Mouse (Mus musculus): ENCODE measurements at regions not wholly inside any gene's neighbourhood (a gene's known extent, or its start where the extent isn't known, plus 50 kb on each side); places are given as distances from the start of the nearest gene placed in this dataset.

- Histone ChIP-seq H3K9ac (replicated peaks; ENCODE audit: low read depth) (no peak overlapping the region), H3K27me3 (replicated peaks; ENCODE audit: insufficient read depth, low read length) (no peaks in the 10 kb centered on the region), H3K9me3 (ENCODE audit: low read length) (no peaks in the 10 kb centered on the region), H3K4me1 (ENCODE audit: insufficient read depth, low read depth, low read length) (peaks cover 9% of the 10 kb centered on the region; the same call in 1 of the 2 replicates), H3K27ac (ENCODE audit: low read length) (peak overlapping the region; percentile 47), H3K36me3 (ENCODE audit: insufficient read depth, low read length) (no peaks in the 10 kb centered on the region), H3K4me2 (replicated peaks; ENCODE audit: low read depth, low read length) (no peak overlapping the region; the same call in 1 of the 2 replicates), H3K4me3 (ENCODE audit: low read depth, low read length) (no peak overlapping the region)
- no peak for TF ChIP-seq CTCF (IDR thresholded peaks at IDR 0.05)
- TF ChIP-seq EP300 (IDR thresholded peaks at IDR 0.05), result peak; percentile 98
- WGBS, result 20% methylated on average over 6 of the region's 6 CpGs
- peak; percentile 29 for ATAC-seq
- peak; percentile 81 for DNase-seq (ENCODE audit: low spot score)
Measured at GRCm38 (mm10) chr12:69451110-69451509, 78.9 kb upstream of the Gm9887 start.

DNA sequence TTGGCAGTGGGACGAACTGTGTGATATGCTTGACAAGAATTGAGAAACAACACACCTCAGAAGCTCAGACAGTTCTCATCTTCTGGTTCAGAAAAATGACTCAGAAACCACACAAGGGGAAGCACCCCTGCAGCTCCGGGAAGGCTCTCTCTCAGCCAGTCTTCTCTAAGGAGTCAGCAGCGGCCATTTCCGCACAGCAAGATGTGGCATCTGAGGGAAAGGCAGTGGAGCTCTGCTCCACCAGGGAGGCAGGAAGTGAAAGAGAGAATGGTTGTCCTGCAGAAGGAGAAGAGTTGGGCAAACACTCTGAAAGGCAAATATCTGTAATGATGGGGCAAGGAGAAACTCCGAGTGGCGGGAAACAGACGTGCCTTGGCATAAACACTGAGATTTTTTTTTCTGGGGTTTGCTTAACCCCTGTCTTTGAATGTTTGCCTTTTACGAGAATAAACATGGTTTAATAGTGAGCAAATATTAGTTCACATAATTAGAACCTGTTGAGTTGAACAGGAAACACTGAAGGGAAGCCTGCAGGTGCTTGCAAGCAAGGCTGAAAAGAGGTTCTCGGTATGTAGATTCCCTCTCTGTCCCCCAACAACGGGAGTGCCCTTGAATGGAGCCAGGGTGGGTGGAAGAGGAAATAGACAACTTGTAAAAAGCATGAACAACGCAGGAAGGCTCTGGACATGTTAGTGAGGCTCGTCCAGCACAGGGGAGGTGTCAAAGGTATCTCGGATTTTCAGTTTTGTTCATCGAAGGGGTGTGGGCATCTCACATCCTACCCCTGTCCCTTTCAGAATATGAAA, 75.9 kb upstream of the Gm9887 start:
- peak overlapping the region; percentile 88 for H3K27ac ChIP-seq (ENCODE audit: low read length)
- TF ChIP-seq EP300 (IDR thresholded peaks at IDR 0.05), result peak; percentile 82
- no peak for TF ChIP-seq CTCF (IDR thresholded peaks at IDR 0.05)
- peak overlapping the region; percentile 46 for H3K4me2 ChIP-seq (replicated peaks; ENCODE audit: low read depth, low read length)
- ATAC-seq (peak; percentile 55), DNase-seq (ENCODE audit: low spot score) (peak; percentile 85)
- no peaks in the 10 kb centered on the region for H3K9me3 ChIP-seq (ENCODE audit: low read length)
- H3K9ac ChIP-seq (replicated peaks; ENCODE audit: low read depth), result peak overlapping the region; percentile 35
- H3K27me3 ChIP-seq (replicated peaks; ENCODE audit: insufficient read depth, low read length), result no peaks in the 10 kb centered on the region
- 17% methylated on average over 14 of the region's 14 CpGs for WGBS
- peak overlapping the region; percentile 32 for H3K4me3 ChIP-seq (ENCODE audit: low read depth, low read length)
- peaks cover 11% of the 10 kb centered on the region; the same call in 1 of the 2 replicates for H3K4me1 ChIP-seq (ENCODE audit: insufficient read depth, low read depth, low read length)
- H3K36me3 ChIP-seq (ENCODE audit: insufficient read depth, low read length), result no peaks in the 10 kb centered on the region

GRCm38 (mm10) chr12:69447322-69447827, 75.1 kb upstream of the Gm9887 start:
- Histone ChIP-seq H3K4me1 (ENCODE audit: insufficient read depth, low read depth, low read length) (peaks cover 11% of the 10 kb centered on the region; the same call in 1 of the 2 replicates), H3K36me3 (ENCODE audit: insufficient read depth, low read length) (no peaks in the 10 kb centered on the region), H3K4me3 (ENCODE audit: low read depth, low read length) (peak overlapping the region; percentile 32; the same call in 1 of the 2 replicates), H3K27ac (ENCODE audit: low read length) (peak overlapping the region; percentile 88), H3K9ac (replicated peaks; ENCODE audit: low read depth) (peak overlapping the region; percentile 35), H3K27me3 (replicated peaks; ENCODE audit: insufficient read depth, low read length) (no peaks in the 10 kb centered on the region), H3K9me3 (ENCODE audit: low read length) (no peaks in the 10 kb centered on the region), H3K4me2 (replicated peaks; ENCODE audit: low read depth, low read length) (peak overlapping the region; percentile 46)
- ATAC-seq (peak; percentile 53), DNase-seq (ENCODE audit: low spot score) (peak; percentile 84)
- 17% methylated on average over 9 of the region's 9 CpGs for WGBS
- no peak for TF ChIP-seq CTCF (IDR thresholded peaks at IDR 0.05)
- 0 out of 2 replicates have a peak, but pooled peaks have one; percentile 22 for TF ChIP-seq EP300 (IDR thresholded peaks at IDR 0.05)

DNA sequence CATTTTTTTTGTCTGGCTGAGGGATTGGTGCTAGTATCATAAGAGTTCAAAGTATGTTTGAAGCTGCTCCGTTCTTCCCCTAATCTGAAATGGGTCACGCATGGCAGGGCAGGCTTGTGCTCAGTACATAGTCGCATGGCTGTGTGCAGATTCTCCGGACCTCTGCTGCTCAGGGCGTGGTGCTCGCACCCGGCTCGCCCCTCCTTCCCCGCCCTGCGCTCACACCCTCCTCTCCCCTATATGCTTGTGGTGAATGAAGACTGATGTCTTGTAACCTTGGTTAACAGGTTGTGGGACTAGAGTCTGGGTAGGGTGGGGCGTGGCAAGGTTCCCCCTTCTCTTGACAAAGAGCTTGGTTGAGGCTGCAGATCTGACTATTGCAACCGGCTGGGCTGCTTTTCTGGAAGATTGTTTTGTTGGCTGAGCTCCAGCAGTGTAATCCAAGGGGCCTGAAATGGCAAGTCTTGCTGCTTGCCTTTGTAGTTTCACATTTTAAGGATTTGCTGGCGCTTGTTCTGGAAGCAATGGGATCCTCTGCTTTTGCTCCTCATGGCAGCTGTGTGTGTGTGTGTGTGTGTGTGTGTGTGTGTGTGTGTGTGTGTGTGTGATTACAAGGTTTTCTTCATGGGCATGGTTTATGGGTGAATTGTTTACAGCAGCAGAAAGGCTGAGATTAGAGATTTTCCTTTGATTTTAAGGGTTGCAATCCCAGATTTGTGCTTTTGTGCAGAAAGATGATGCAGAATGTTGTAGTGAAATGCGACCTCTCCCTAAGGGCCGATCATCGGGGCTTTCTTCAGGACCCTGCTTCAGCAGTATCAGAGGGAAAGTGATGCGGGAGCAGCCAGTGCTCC, 74.4 kb upstream of the Gm9887 start:
- TF ChIP-seq EP300 (IDR thresholded peaks at IDR 0.05) (peak; percentile 54), CTCF (IDR thresholded peaks at IDR 0.05) (no peak)
- WGBS, result 16% methylated on average over 17 of the region's 17 CpGs

DNA sequence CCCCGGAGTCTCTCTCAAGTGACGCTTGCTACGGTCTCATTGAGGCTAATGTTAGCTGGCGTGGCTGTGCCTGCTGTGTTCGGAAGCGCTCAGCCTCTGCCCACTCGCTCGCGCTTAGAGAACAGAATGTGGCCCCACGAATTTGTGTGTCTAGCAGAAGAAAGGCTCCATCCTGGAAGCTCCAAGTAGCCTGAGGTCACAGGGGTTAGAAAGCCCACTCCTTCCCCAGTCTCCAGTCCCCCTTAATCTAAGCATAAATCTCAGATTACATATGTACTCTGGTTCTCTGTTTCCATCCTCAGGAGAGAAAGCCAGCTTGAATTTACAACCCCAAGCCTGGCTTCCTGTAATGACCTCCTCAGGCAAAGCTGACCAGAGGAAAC, 73.8 kb upstream of the Gm9887 start:
- ATAC-seq, result no peak
- no peak for DNase-seq (ENCODE audit: low spot score)
- WGBS, result 30% methylated on average over 10 of the region's 10 CpGs
- no peaks in the 10 kb centered on the region for H3K27me3 ChIP-seq (replicated peaks; ENCODE audit: insufficient read depth, low read length)
- H3K36me3 ChIP-seq (ENCODE audit: insufficient read depth, low read length), result no peaks in the 10 kb centered on the region
- H3K9ac ChIP-seq (replicated peaks; ENCODE audit: low read depth), result no peak overlapping the region
- no peak overlapping the region for H3K4me3 ChIP-seq (ENCODE audit: low read depth, low read length)
- peak overlapping the region; percentile 88 for H3K27ac ChIP-seq (ENCODE audit: low read length)
- H3K4me2 ChIP-seq (replicated peaks; ENCODE audit: low read depth, low read length), result peak overlapping the region; percentile 46; the same call in 1 of the 2 replicates
- peaks cover 7% of the 10 kb centered on the region; the same call in 1 of the 2 replicates for H3K4me1 ChIP-seq (ENCODE audit: insufficient read depth, low read depth, low read length)
- no peak for TF ChIP-seq CTCF (IDR thresholded peaks at IDR 0.05)
- TF ChIP-seq EP300 (IDR thresholded peaks at IDR 0.05), result no peak
- no peaks in the 10 kb centered on the region for H3K9me3 ChIP-seq (ENCODE audit: low read length)

More for the DNA sequence above, 74.4 kb upstream of the Gm9887 start:
- Histone ChIP-seq H3K4me2 (replicated peaks; ENCODE audit: low read depth, low read length) (peak overlapping the region; percentile 46), H3K36me3 (ENCODE audit: insufficient read depth, low read length) (no peaks in the 10 kb centered on the region), H3K9ac (replicated peaks; ENCODE audit: low read depth) (no peak overlapping the region), H3K27me3 (replicated peaks; ENCODE audit: insufficient read depth, low read length) (no peaks in the 10 kb centered on the region), H3K4me3 (ENCODE audit: low read depth, low read length) (peak overlapping the region; percentile 32; the same call in 1 of the 2 replicates), H3K9me3 (ENCODE audit: low read length) (no peaks in the 10 kb centered on the region), H3K4me1 (ENCODE audit: insufficient read depth, low read depth, low read length) (peaks cover 11% of the 10 kb centered on the region; the same call in 1 of the 2 replicates), H3K27ac (ENCODE audit: low read length) (peak overlapping the region; percentile 88)
- DNase-seq (ENCODE audit: low spot score), result peak; percentile 93
- ATAC-seq, result peak; percentile 68
